ENCODE assay signal across 23 mouse cellular contexts in genomic region chr17:86710379-86710778, GRCm38 (mm10). TPM values are rescaled to one million over a fixed set of nuclear protein-coding genes. Genes with fewer than 3 reads are reported as not detected.
DNase-seq lines count a peak whose midpoint lies in the region; ATAC-seq and TF ChIP-seq lines count a peak whose summit lies in the region.
"Had no signal": no experiment of that assay in that cellular context is flagged by ENCODE, and none has a peak within 500 bp of the region (broad histone marks: within the 10 kb centered on the region; RNA-seq: fewer than 3 reads in every experiment).

No protein-coding gene starts in this region.

- TF ChIP-seq CTCF in liver, adult 2 months (IDR thresholded peaks at IDR 0.05; ENCODE audit: low read depth, low read length), result no peak

- peaks cover 17% of the 10 kb centered on the region for H3K4me1 ChIP-seq in liver, adult 2 months (ENCODE audit: control insufficient read depth, insufficient read depth, low read length)
- H3K4me1 ChIP-seq: embryonic facial prominence, embryonic 12.5 days; forebrain, embryonic 13.5 days; liver, embryonic 12.5 days; midbrain, embryonic 10.5 days had no signal

- peak overlapping the region; percentile 88 for H3K27ac ChIP-seq in liver, adult 2 months (replicated peaks; ENCODE audit: insufficient read depth, low read depth, low read length)
- H3K27ac ChIP-seq: embryonic facial prominence, embryonic 12.5 days; forebrain, embryonic 13.5 days; hindbrain, embryonic 14.5 days; limb, embryonic 10.5 days; liver, embryonic 12.5 days; midbrain, embryonic 10.5 days had no signal

- DNase-seq in kidney, adult 18-20 months, result peak; percentile 12
- DNase-seq in kidney, adult 11 months, result no peak
- peak; percentile 97 for DNase-seq in liver, adult 2 months (ENCODE audit: extremely low read depth, low read depth, low spot score)
- DNase-seq in liver, result no peak
- DNase-seq in kidney, postnatal 36 days, result peak; percentile 23 to 41
- DNase-seq in ovary, adult 18-20 months (ENCODE audit: low spot score), result no peak
- DNase-seq: adrenal gland, postnatal 14 days; cerebellum, adult 18-20 months; gastrocnemius, postnatal 10 days; heart, postnatal 14 days; lung, embryonic 14.5 days; lung, postnatal 4 days; thymus, postnatal 14 days had no signal

- peak overlapping the region; percentile 51 for H3K9ac ChIP-seq in liver, adult 2 months (ENCODE audit: low read depth, low read length)
- H3K9ac ChIP-seq: embryonic facial prominence, embryonic 12.5 days; forebrain, embryonic 13.5 days; hindbrain, embryonic 14.5 days; liver, embryonic 12.5 days; lung, embryonic 14.5 days had no signal

- ATAC-seq in activated CD4-positive, CD25-positive, alpha-beta regulatory T cell, adult 4 months, result peak; percentile 44
- ATAC-seq: forebrain, embryonic 13.5 days; intestine, embryonic 16.5 days; liver, embryonic 12.5 days; Patski had no signal

- WGBS in liver, adult 2 months, result 19% methylated on average over 8 of the region's 8 CpGs

- H3K27me3 ChIP-seq in liver, adult 2 months (ENCODE audit: control insufficient read depth, insufficient read depth, low read length), result no peaks in the 10 kb centered on the region
- H3K27me3 ChIP-seq: embryonic facial prominence, embryonic 12.5 days; forebrain, embryonic 13.5 days; liver, embryonic 12.5 days; Patski had no signal

- no peak for TF ChIP-seq POLR2A in liver, adult 2 months (IDR thresholded peaks at IDR 0.05; ENCODE audit: extremely low read depth, insufficient read depth, low read length)

- H3K79me2 ChIP-seq in liver, adult 2 months (ENCODE audit: control insufficient read depth, insufficient read depth, low read length), result no peaks in the 10 kb centered on the region

- peak overlapping the region; percentile 45 for H3K4me3 ChIP-seq in liver, adult 2 months (ENCODE audit: insufficient read depth, low read depth, low read length)
- H3K4me3 ChIP-seq: embryonic facial prominence, embryonic 12.5 days; erythroblast, embryonic 14.5 days; forebrain, embryonic 13.5 days; limb, embryonic 10.5 days; liver, embryonic 12.5 days; midbrain, embryonic 10.5 days had no signal

- no peaks in the 10 kb centered on the region for H3K36me3 ChIP-seq in liver, adult 2 months (ENCODE audit: control insufficient read depth, insufficient read depth, low read length)
- H3K36me3 ChIP-seq: embryonic facial prominence, embryonic 12.5 days; limb, embryonic 10.5 days; liver, embryonic 12.5 days; midbrain, embryonic 10.5 days had no signal

RNA-seq across cellular contexts. Expression of gene Epas1, which starts 43.1 kb away (rescaled TPM):
- total RNA-seq in liver, adult 2 months (2014; rRNA removed), result 41.3 and 59.0 TPM in 2 replicates
- polyA plus RNA-seq in liver, adult 2 months (2012; rRNA removed), result 34.8 and 39.4 TPM in 2 replicates
- 1 to 10 TPM; 2.1 to 3.8 TPM for polyA plus RNA-seq in activated CD4-positive, CD25-positive, alpha-beta regulatory T cell, adult 4 months (2017; shearing (Covaris generic))

Comparison
In these comparisons a context has a peak if more than half of its experiments do, and no peak if none do; other contexts are left out.
1. DNase-seq: peak in kidney, adult 18-20 months (single experiment), liver, adult 2 months (single experiment) and kidney, postnatal 36 days (2 of 2); none in kidney, adult 11 months (single experiment), liver (single experiment) and ovary, adult 18-20 months (single experiment).